Mouse (Mus musculus) regulatory T cell (primary cell): ENCODE data around the gene Fcgrt.
"Not testable (repeated sequence)": the region's sequence is repeated elsewhere in the genome, so short reads cannot be mapped to it uniquely, and the experiment has no call there.

ENCODE experiments used
- in situ Hi-C: fragments of 300-600 bp; cut with MboI, MseI; formaldehyde crosslinking; loops from one replicate; pipeline ENCODE4 v1.15.1; 2025; ENCODE audit warnings: high pct_unique_total_duplicates

Gene Fcgrt

GRCm38 (mm10) chr7:45103652-45104180 is at the start of gene Fcgrt:
Gene Fcgrt (minus strand): TSS chr7:45103851.
- in situ Hi-C loops = no loop called here

- in situ Hi-C loops = not testable (repeated sequence)
These were observed 49.4 kb upstream of the Fcgrt start for GRCm38 (mm10) chr7:45153052-45153451.

GRCm38 (mm10) chr7:45151303-45151702 is 47.7 kb upstream of the Fcgrt start:
- in situ Hi-C loops = no loop called here

GRCm38 (mm10) chr7:45150321-45150720 is 46.7 kb upstream of the Fcgrt start:
- in situ Hi-C loops = no loop called here

- in situ Hi-C loops = no loop called here
These were observed 45.9 kb upstream of the Fcgrt start for GRCm38 (mm10) chr7:45149545-45149944.

- in situ Hi-C loops = no loop called here
These were observed 45.0 kb upstream of the Fcgrt start for GRCm38 (mm10) chr7:45148534-45149098.

- in situ Hi-C loops = no loop called here
These were observed 44.2 kb upstream of the Fcgrt start for GRCm38 (mm10) chr7:45147899-45148298.

- in situ Hi-C loops = no loop called here
These were observed 43.6 kb upstream of the Fcgrt start for GRCm38 (mm10) chr7:45147267-45147666.

- in situ Hi-C loops = no loop called here
These were observed 41.8 kb upstream of the Fcgrt start for GRCm38 (mm10) chr7:45145460-45145859.

- in situ Hi-C loops = no loop called here
These were observed 40.9 kb upstream of the Fcgrt start for GRCm38 (mm10) chr7:45144368-45145174.

- in situ Hi-C loops = no loop called here
These were observed 38.3 kb upstream of the Fcgrt start for GRCm38 (mm10) chr7:45141914-45142313.

GRCm38 (mm10) chr7:45141319-45141718 is 37.7 kb upstream of the Fcgrt start:
- in situ Hi-C loops = no loop called here

- in situ Hi-C loops = no loop called here
These were observed 36.5 kb upstream of the Fcgrt start for GRCm38 (mm10) chr7:45139904-45140723.

GRCm38 (mm10) chr7:45138403-45138802 is 34.8 kb upstream of the Fcgrt start:
- in situ Hi-C loops = no loop called here

- in situ Hi-C loops = no loop called here
These were observed 33.7 kb upstream of the Fcgrt start for GRCm38 (mm10) chr7:45137171-45138006.

- in situ Hi-C loops = no loop called here
These were observed 32.4 kb upstream of the Fcgrt start, which contains the start of the genes Gm45713 and Flt3l for GRCm38 (mm10) chr7:45135993-45136567. Gene Gm45713 (minus strand): TSS chr7:45136231. Gene Flt3l (minus strand): TSS chr7:45136432.

- in situ Hi-C loops = no loop called here
These were observed 31.7 kb upstream of the Fcgrt start for GRCm38 (mm10) chr7:45135370-45135769.

- in situ Hi-C loops = no loop called here
These were observed 30.9 kb upstream of the Fcgrt start for GRCm38 (mm10) chr7:45134544-45135026.

GRCm38 (mm10) chr7:45133446-45134159 is 30.0 kb upstream of the Fcgrt start:
- in situ Hi-C loops = no loop called here

- in situ Hi-C loops = no loop called here
These were observed 28.2 kb upstream of the Fcgrt start for GRCm38 (mm10) chr7:45131850-45132249.
